Mouse (Mus musculus) layer of hippocampus, adult 9-11 months (tissue): Measurements from ENCODE around the gene Olfr470.
"Not testable (repeated sequence)": the region's sequence is repeated elsewhere in the genome, so short reads cannot be mapped to it uniquely, and the experiment has no call there.

Source experiments
- DNase-seq: peaks from one replicate; pipeline ENCODE4 v3.0.0; 2022

Gene Olfr470

GRCm38 (mm10) chr7:107847390-107847789 is at the start of gene Olfr470:
Gene Olfr470 (minus strand): TSS chr7:107847490.
- DNase-seq, result not testable (repeated sequence)

GRCm38 (mm10) chr7:107841719-107842118 is 5.6 kb downstream of the Olfr470 start:
- no peak for DNase-seq

- DNase-seq, result not testable (repeated sequence)
Measured at GRCm38 (mm10) chr7:107825441-107825840, 21.8 kb downstream of the Olfr470 start, which contains the start of gene Olfr469. Gene Olfr469 (minus strand): TSS chr7:107825541.

DNA sequence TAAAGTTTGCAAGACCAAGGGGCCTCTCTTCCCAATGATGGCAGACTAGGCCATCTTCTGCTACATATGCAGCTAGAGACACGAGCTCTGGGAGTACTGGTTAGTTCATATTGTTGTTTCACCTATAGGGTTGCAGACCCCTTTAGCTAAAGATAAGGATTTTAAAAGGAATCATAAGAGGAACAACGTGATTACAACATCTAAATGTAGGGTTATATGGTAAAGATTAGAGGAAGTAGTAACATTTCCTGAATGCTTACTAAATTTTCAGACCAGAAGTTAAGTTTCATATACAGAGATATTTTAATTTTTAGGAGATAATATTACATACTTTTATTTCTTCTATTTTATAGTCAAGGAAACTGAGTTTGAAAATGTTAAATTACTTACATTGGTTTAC is 23.4 kb downstream of the Olfr470 start:
- not testable (repeated sequence) for DNase-seq

DNA sequence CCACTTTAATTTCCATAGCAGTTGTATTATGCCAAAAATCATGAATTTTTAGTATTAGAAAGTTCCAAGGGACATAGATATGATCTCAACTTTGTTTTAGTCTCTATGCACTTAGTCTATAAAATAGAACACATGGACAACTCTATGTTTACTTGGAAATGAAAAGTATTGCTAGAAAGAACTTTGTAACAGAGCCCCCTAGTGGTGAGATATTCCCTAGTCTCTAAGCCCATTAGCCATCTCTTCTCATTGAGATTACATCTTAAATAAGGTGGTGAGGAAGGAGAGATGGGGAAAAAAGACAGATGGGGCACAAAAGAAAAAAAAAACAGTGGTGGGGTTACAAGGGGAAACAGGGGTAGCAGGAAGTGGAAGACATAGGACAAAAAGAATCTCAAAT is 27.8 kb downstream of the Olfr470 start:
- DNase-seq, result no peak

GRCm38 (mm10) chr7:107811963-107812362 is 35.3 kb downstream of the Olfr470 start, which contains the start of gene Olfr467:
Gene Olfr467 (plus strand): TSS chr7:107812263.
- no peak for DNase-seq

DNA sequence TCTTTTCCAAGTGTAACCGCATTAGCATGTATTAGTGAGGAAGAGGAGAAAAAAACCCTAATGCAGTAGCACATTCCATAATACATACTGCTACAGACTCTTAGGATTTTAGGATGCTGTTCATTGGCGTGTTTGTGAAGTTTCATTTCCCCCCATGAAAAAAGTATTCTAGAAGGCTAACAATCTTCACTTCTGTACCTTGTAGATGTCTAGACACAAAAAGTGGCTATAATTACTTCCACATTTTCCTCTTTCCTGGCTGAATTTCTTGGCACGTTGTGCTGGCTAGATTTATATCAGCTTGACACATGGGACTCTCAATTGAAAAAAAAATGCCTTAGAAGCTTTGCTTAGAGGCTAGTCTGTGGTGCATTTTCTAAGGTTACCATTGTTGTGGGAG is 45.2 kb downstream of the Olfr470 start:
- no peak for DNase-seq

- no peak for DNase-seq
Measured at GRCm38 (mm10) chr7:107801108-107801507, 46.2 kb downstream of the Olfr470 start, which contains the start of gene Ovch2. Gene Ovch2 (minus strand): TSS chr7:107801208.

GRCm38 (mm10) chr7:107796500-107796899 is 50.8 kb downstream of the Olfr470 start:
- DNase-seq, result no peak
